Mouse (Mus musculus): Measurements from ENCODE around the gene Snrpd3. TPM values are rescaled to one million over a fixed set of nuclear protein-coding genes. Genes with fewer than 3 reads are reported as not detected.
"Not testable (repeated sequence)": the region's sequence is repeated elsewhere in the genome, so short reads cannot be mapped to it uniquely, and the experiment has no call there.

Gene Snrpd3
- polyA plus RNA-seq, 1 experiment, result 18.1 TPM

DNA sequence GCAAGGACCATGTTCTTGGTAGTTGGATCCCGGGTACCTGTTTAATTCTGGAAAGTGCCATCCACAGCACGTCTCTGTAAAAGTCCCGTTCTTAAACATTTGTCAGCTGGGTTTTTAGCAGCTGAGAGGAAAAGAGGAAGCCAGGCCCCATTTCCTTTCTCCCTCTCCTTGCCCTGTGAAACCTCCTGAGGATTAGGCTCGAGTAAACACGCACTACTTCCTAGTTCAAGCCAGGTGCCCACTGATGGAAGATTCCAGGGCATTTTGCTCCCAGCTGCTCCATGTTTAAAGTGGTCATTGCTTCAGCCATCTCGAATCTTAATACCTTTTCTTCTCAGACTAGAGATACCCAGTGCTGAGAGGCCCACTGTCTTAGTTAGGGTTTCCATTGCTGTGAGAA is 32.6 kb upstream of the Snrpd3 start:
- no peaks in the 10 kb centered on the region for H3K36me3 ChIP-seq (replicated peaks; ENCODE audit: low read length)
- H3K9me3 ChIP-seq, result peaks cover 4% of the 10 kb centered on the region
- TF ChIP-seq FLI1 (IDR thresholded peaks at IDR 0.05; ENCODE audit: low read length), result no peak
- TF ChIP-seq GATA1 (IDR thresholded peaks at IDR 0.05; ENCODE audit: borderline replicate concordance, low read length), result no peak
- peaks cover 14% of the 10 kb centered on the region for H3K27me3 ChIP-seq (replicated peaks)
- H3K4me1 ChIP-seq, result peaks cover 40% of the 10 kb centered on the region
- H3K4me3 ChIP-seq (replicated peaks), result no peak overlapping the region

- Histone ChIP-seq H3K27me3 (replicated peaks) (peaks cover 11% of the 10 kb centered on the region), H3K9me3 (no peaks in the 10 kb centered on the region), H3K4me1 (peaks cover 55% of the 10 kb centered on the region), H3K4me3 (replicated peaks) (no peak overlapping the region), H3K36me3 (replicated peaks; ENCODE audit: low read length) (no peaks in the 10 kb centered on the region)
- TF ChIP-seq FLI1 (IDR thresholded peaks at IDR 0.05; ENCODE audit: low read length) (no peak), GATA1 (IDR thresholded peaks at IDR 0.05; ENCODE audit: borderline replicate concordance, low read length) (no peak)
Measured at GRCm38 (mm10) chr10:75486086-75486979, 31.0 kb upstream of the Snrpd3 start.

- Histone ChIP-seq H3K36me3 (replicated peaks; ENCODE audit: low read length) (no peaks in the 10 kb centered on the region), H3K9me3 (no peaks in the 10 kb centered on the region), H3K4me3 (replicated peaks) (no peak overlapping the region), H3K4me1 (peaks cover 63% of the 10 kb centered on the region), H3K27me3 (replicated peaks) (peaks cover 7% of the 10 kb centered on the region)
- TF ChIP-seq GATA1 (IDR thresholded peaks at IDR 0.05; ENCODE audit: borderline replicate concordance, low read length), result no peak
- TF ChIP-seq FLI1 (IDR thresholded peaks at IDR 0.05; ENCODE audit: low read length), result no peak
Measured at GRCm38 (mm10) chr10:75487131-75487530, 30.2 kb upstream of the Snrpd3 start.

DNA sequence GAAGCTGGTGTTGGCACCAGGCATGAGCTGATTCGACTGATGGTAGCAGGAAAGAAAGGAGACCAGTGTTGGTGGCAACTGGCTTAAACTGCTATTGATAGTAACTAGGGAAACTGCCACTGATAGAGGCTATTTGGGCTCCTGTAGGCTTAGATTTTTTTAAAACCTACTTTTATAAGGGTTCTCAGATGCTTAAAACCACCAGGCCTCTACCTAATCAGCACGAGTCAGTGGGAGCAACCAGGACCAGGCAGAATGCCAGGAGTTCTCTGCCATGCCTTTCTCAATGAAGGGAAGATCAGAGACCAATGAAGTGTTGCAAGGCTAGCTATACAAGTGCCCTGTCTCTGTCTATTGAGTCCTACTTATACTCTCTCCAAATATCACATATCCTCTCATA is 27.8 kb upstream of the Snrpd3 start:
- H3K27me3 ChIP-seq (replicated peaks), result no peaks in the 10 kb centered on the region
- H3K4me3 ChIP-seq (replicated peaks), result no peak overlapping the region
- peaks cover 2% of the 10 kb centered on the region for H3K36me3 ChIP-seq (replicated peaks; ENCODE audit: low read length)
- TF ChIP-seq FLI1 (IDR thresholded peaks at IDR 0.05; ENCODE audit: low read length) (no peak), GATA1 (IDR thresholded peaks at IDR 0.05; ENCODE audit: borderline replicate concordance, low read length) (no peak)
- peaks cover 79% of the 10 kb centered on the region for H3K4me1 ChIP-seq
- H3K9me3 ChIP-seq, result no peaks in the 10 kb centered on the region

- Histone ChIP-seq H3K4me3 (replicated peaks) (no peak overlapping the region), H3K4me1 (peaks cover 80% of the 10 kb centered on the region), H3K27me3 (replicated peaks) (no peaks in the 10 kb centered on the region), H3K36me3 (replicated peaks; ENCODE audit: low read length) (peaks cover 2% of the 10 kb centered on the region), H3K9me3 (no peaks in the 10 kb centered on the region)
- no peak for TF ChIP-seq GATA1 (IDR thresholded peaks at IDR 0.05; ENCODE audit: borderline replicate concordance, low read length)
- TF ChIP-seq FLI1 (IDR thresholded peaks at IDR 0.05; ENCODE audit: low read length), result no peak
Measured at GRCm38 (mm10) chr10:75490731-75491130, 26.6 kb upstream of the Snrpd3 start.

- peaks cover 78% of the 10 kb centered on the region for H3K4me1 ChIP-seq
- H3K4me3 ChIP-seq (replicated peaks), result no peak overlapping the region
- no peaks in the 10 kb centered on the region for H3K9me3 ChIP-seq
- no peak for TF ChIP-seq FLI1 (IDR thresholded peaks at IDR 0.05; ENCODE audit: low read length)
- TF ChIP-seq GATA1 (IDR thresholded peaks at IDR 0.05; ENCODE audit: borderline replicate concordance, low read length), result no peak
- H3K36me3 ChIP-seq (replicated peaks; ENCODE audit: low read length), result peaks cover 2% of the 10 kb centered on the region
- H3K27me3 ChIP-seq (replicated peaks), result no peaks in the 10 kb centered on the region
Measured at GRCm38 (mm10) chr10:75491234-75491935, 26.0 kb upstream of the Snrpd3 start.

DNA sequence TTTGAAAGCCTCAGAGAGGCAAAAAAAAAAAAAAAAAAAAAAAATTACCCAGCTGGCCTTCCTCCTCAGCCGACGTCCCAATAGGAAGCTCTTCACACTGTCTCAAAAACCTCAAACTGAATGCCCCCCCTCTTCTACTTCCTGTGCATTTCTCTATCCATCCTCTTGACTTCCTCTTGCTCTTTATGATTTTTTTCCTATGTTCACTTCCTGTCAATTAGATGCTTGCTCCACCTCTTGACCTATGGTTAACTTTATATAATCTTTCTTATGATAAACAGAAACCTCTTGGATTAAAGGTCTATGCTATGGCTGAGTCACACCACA is 25.5 kb upstream of the Snrpd3 start:
- H3K27me3 ChIP-seq (replicated peaks), result no peaks in the 10 kb centered on the region
- no peak for TF ChIP-seq GATA1 (IDR thresholded peaks at IDR 0.05; ENCODE audit: borderline replicate concordance, low read length)
- H3K36me3 ChIP-seq (replicated peaks; ENCODE audit: low read length), result peaks cover 2% of the 10 kb centered on the region
- no peaks in the 10 kb centered on the region for H3K9me3 ChIP-seq
- H3K4me1 ChIP-seq, result peaks cover 74% of the 10 kb centered on the region
- H3K4me3 ChIP-seq (replicated peaks), result no peak overlapping the region

GRCm38 (mm10) chr10:75495304-75495703 is 22.0 kb upstream of the Snrpd3 start:
- Histone ChIP-seq H3K4me3 (replicated peaks) (peak overlapping the region; percentile 38), H3K9me3 (no peaks in the 10 kb centered on the region), H3K36me3 (replicated peaks; ENCODE audit: low read length) (peaks cover 5% of the 10 kb centered on the region), H3K4me1 (peaks cover 88% of the 10 kb centered on the region), H3K27me3 (replicated peaks) (no peaks in the 10 kb centered on the region)
- no peak for TF ChIP-seq FLI1 (IDR thresholded peaks at IDR 0.05; ENCODE audit: low read length)
- TF ChIP-seq GATA1 (IDR thresholded peaks at IDR 0.05; ENCODE audit: borderline replicate concordance, low read length), result no peak

- Histone ChIP-seq H3K27me3 (replicated peaks) (no peaks in the 10 kb centered on the region), H3K9me3 (no peaks in the 10 kb centered on the region), H3K36me3 (replicated peaks; ENCODE audit: low read length) (peaks cover 10% of the 10 kb centered on the region), H3K4me3 (replicated peaks) (no peak overlapping the region), H3K4me1 (peaks cover 87% of the 10 kb centered on the region)
- TF ChIP-seq GATA1 (IDR thresholded peaks at IDR 0.05; ENCODE audit: borderline replicate concordance, low read length), result no peak
- TF ChIP-seq FLI1 (IDR thresholded peaks at IDR 0.05; ENCODE audit: low read length), result no peak
Measured at GRCm38 (mm10) chr10:75495921-75496320, 21.4 kb upstream of the Snrpd3 start.

DNA sequence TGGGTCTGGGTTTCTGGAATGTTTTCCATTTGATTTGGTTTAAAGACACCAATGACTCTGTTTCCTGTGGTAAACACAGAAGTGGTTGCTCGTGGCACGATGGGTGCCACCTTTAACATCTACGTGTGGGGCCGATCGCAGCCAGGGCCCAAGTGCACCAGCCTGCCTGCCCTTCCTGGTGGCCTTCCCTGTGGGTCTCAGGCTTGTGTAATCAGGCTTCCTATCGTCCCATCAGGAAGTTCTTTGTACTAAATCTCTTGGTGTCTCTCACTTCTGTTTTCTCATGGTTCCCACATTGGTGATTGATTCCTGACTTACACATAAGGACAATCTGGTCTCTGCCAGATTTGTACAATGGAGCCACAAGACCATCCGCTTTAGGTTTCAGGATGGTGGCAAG is 18.1 kb upstream of the Snrpd3 start:
- H3K4me3 ChIP-seq (replicated peaks); H3K9me3 ChIP-seq; H3K27me3 ChIP-seq (replicated peaks): not testable (repeated sequence)
- peaks cover 66% of the 10 kb centered on the region for H3K4me1 ChIP-seq
- H3K36me3 ChIP-seq (replicated peaks; ENCODE audit: low read length), result peaks cover 33% of the 10 kb centered on the region
